Mouse (Mus musculus): Measurements from ENCODE around the gene Rab21.

GRCm38 (mm10) chr10:115262261-115262660, 53.1 kb downstream of the Rab21 start:
- TF ChIP-seq POLR2A (IDR thresholded peaks at IDR 0.05; ENCODE audit: control insufficient read depth, low read depth, low read length), result no peak
- no peak for TF ChIP-seq CTCF (IDR thresholded peaks at IDR 0.05; ENCODE audit: control insufficient read depth, insufficient read depth, insufficient replicate concordance, low read depth, low read length)

Data from testis, adult 2 months (tissue).